In genomic region chr4:43959523-43960179, GRCm38 (mm10) we compare ENCODE assay signal across 10 mouse cellular contexts. TPM values are rescaled to one million over a fixed set of nuclear protein-coding genes. Genes with fewer than 3 reads are reported as not detected.
DNase-seq lines count a peak whose midpoint lies in the region; ATAC-seq and TF ChIP-seq lines count a peak whose summit lies in the region.
"Had no signal": no experiment of that assay in that cellular context is flagged by ENCODE, and none has a peak within 500 bp of the region (broad histone marks: within the 10 kb centered on the region; RNA-seq: fewer than 3 reads in every experiment).

No protein-coding gene starts in this region.

- no peak for TF ChIP-seq POLR2A in heart, adult 2 months (IDR thresholded peaks at IDR 0.05; ENCODE audit: insufficient read depth, low read depth, low read length)

- H3K36me3 ChIP-seq in heart, embryonic 16.5 days (ENCODE audit: control insufficient read depth, insufficient read depth), result no peaks in the 10 kb centered on the region
- H3K36me3 ChIP-seq in heart, adult 2 months (ENCODE audit: control insufficient read depth, insufficient read depth, low read length), result no peaks in the 10 kb centered on the region
- peaks cover 4% of the 10 kb centered on the region for H3K36me3 ChIP-seq in E14TG2a.4 (ENCODE audit: insufficient read depth, low read length)
- no peaks in the 10 kb centered on the region for H3K36me3 ChIP-seq in hindbrain, embryonic 13.5 days

- intact Hi-C loops in heart, adult 2 months (cut with DNase I), result loop anchor here (5.0 kb wide), 1 partner anchor 32 kb away; no protein-coding TSS in a partner anchor

- H3K79me2 ChIP-seq in heart, adult 2 months (replicated peaks; ENCODE audit: control insufficient read depth, insufficient read depth, low read length), result no peaks in the 10 kb centered on the region

- peaks cover 21% of the 10 kb centered on the region for H3K4me1 ChIP-seq in heart, embryonic 16.5 days (ENCODE audit: control insufficient read depth, insufficient read depth, low read length)
- peaks cover 5% of the 10 kb centered on the region for H3K4me1 ChIP-seq in heart, adult 2 months (ENCODE audit: control insufficient read depth, insufficient read depth, low read length)
- H3K4me1 ChIP-seq in E14TG2a.4 (replicated peaks; ENCODE audit: low read depth, low read length), result peaks cover 70% of the 10 kb centered on the region
- H3K4me1 ChIP-seq in hindbrain, embryonic 13.5 days (replicated peaks), result peaks cover 25% of the 10 kb centered on the region

- no peak for DNase-seq in heart, adult 2 months
- DNase-seq in frontal cortex, postnatal 10 days (ENCODE audit: low spot score in 2 of 2), result no peak
- DNase-seq in kidney, postnatal 4 days, result no peak
- no peak for DNase-seq in embryo, embryonic 10 days (ENCODE audit: low spot score)
- DNase-seq: thymus, postnatal 14 days had no signal

- H3K9ac ChIP-seq in heart, embryonic 16.5 days (ENCODE audit: low read length), result peak overlapping the region; percentile 30
- H3K9ac ChIP-seq in heart, adult 2 months (ENCODE audit: low read depth, low read length), result no peak overlapping the region
- H3K9ac ChIP-seq in hindbrain, embryonic 13.5 days, result no peak overlapping the region

- H3K9me3 ChIP-seq in heart, embryonic 16.5 days (replicated peaks; ENCODE audit: control insufficient read depth, low read length), result no peaks in the 10 kb centered on the region
- H3K9me3 ChIP-seq in E14TG2a.4 (ENCODE audit: low read length), result no peaks in the 10 kb centered on the region
- no peaks in the 10 kb centered on the region for H3K9me3 ChIP-seq in hindbrain, embryonic 13.5 days

- H3K4me2 ChIP-seq in heart, embryonic 16.5 days (ENCODE audit: low read depth, low read length), result peak overlapping the region; percentile 95
- peak overlapping the region; percentile 91 for H3K4me2 ChIP-seq in hindbrain, embryonic 13.5 days

- no peaks in the 10 kb centered on the region for H3K27me3 ChIP-seq in heart, embryonic 16.5 days (ENCODE audit: control insufficient read depth, insufficient read depth, low read length)
- no peaks in the 10 kb centered on the region for H3K27me3 ChIP-seq in heart, adult 2 months (ENCODE audit: control insufficient read depth, insufficient read depth, low read length)
- peaks cover 17% of the 10 kb centered on the region for H3K27me3 ChIP-seq in E14TG2a.4 (ENCODE audit: insufficient read depth, low read length)
- H3K27me3 ChIP-seq in hindbrain, embryonic 13.5 days, result peaks cover 9% of the 10 kb centered on the region; the same call in 1 of the 2 replicates

- no peak for ATAC-seq in heart, embryonic 16.5 days (replicated peaks; ENCODE audit: extremely low read depth, insufficient read depth, low FRiP score)
- no peak for ATAC-seq in hindbrain, embryonic 13.5 days (ENCODE audit: low FRiP score)
- ATAC-seq in megakaryocyte, adult 5-6 weeks (ENCODE audit: poor library complexity, severe bottlenecking), result peak; percentile 39

- no peak for TF ChIP-seq CTCF in heart, adult 2 months (IDR thresholded peaks at IDR 0.05)
- TF ChIP-seq CTCF in E14TG2a.4 (conservative IDR thresholded peaks at IDR 0.05; ENCODE audit: low read length), result no peak

- peak overlapping the region; percentile 11; the same call in 1 of the 2 replicates for H3K4me3 ChIP-seq in heart, embryonic 16.5 days (ENCODE audit: low read length)
- no peak overlapping the region for H3K4me3 ChIP-seq in heart, adult 2 months
- peak overlapping the region; percentile 48; the same call in 1 of the 2 replicates for H3K4me3 ChIP-seq in E14TG2a.4 (replicated peaks; ENCODE audit: low read length)
- H3K4me3 ChIP-seq in hindbrain, embryonic 13.5 days, result no peak overlapping the region

- TF ChIP-seq EP300 in heart, adult 2 months (IDR thresholded peaks at IDR 0.05; ENCODE audit: insufficient read depth, low read depth, low read length), result no peak

- 49% methylated on average over 9 of the region's 9 CpGs for WGBS in heart, embryonic 16.5 days
- 34% methylated on average over 9 of the region's 9 CpGs for WGBS in heart, adult 2 months
- WGBS in hindbrain, embryonic 13.5 days, result 67% methylated on average over 9 of the region's 9 CpGs

- H3K27ac ChIP-seq in heart, embryonic 16.5 days (ENCODE audit: low read length), result no peak overlapping the region
- H3K27ac ChIP-seq in heart, adult 2 months, result no peak overlapping the region
- H3K27ac ChIP-seq in hindbrain, embryonic 13.5 days, result no peak overlapping the region

RNA-seq across cellular contexts. Expression of gene Glipr2, which starts 2.5 kb away (rescaled TPM):
- polyA plus RNA-seq in heart, embryonic 16.5 days (2015; fragmentation: Nextera tagmentation; extraction: Ambion mirVana), result 51.4 and 53.7 TPM in 2 replicates
- total RNA-seq in heart, adult 2 months (2021), result 1 to 10 TPM; 2.1 to 5.3 TPM
- 5.2 and 6.9 TPM in 2 replicates for polyA plus RNA-seq in heart, adult 2 months (2012; rRNA removed)
- 48.5 TPM in 2 replicates for polyA plus RNA-seq in hindbrain, embryonic 13.5 days (2015; fragmentation: Nextera tagmentation; extraction: Ambion mirVana)
- total RNA-seq in megakaryocyte, adult 5-6 weeks (2015), result 147 and 149 TPM in 2 replicates
- 224 and 228 TPM in 2 replicates for total RNA-seq in megakaryocyte, adult 5-6 weeks (2017)

RNA-seq across cellular contexts. Expression of gene Ccin, which starts 23.6 kb away (rescaled TPM):
- polyA plus RNA-seq in heart, embryonic 16.5 days (2015; fragmentation: Nextera tagmentation; extraction: Ambion mirVana), result not detected in 2 replicates
- not detected for total RNA-seq in heart, adult 2 months (2021)
- 0.15 and 0.16 TPM in 2 replicates for polyA plus RNA-seq in heart, adult 2 months (2012; rRNA removed)
- polyA plus RNA-seq in hindbrain, embryonic 13.5 days (2015; fragmentation: Nextera tagmentation; extraction: Ambion mirVana), result not detected in 2 replicates
- total RNA-seq in megakaryocyte, adult 5-6 weeks (2015), result 0.09 TPM in 1 of 2 replicates, not detected in the other
- total RNA-seq in megakaryocyte, adult 5-6 weeks (2017), result 0.26 and 0.37 TPM in 2 replicates
- total RNA-seq: gastrocnemius, adult 18-20 months had no signal

RNA-seq across cellular contexts. Expression of gene Clta, which starts 44.6 kb away (rescaled TPM):
- polyA plus RNA-seq in heart, embryonic 16.5 days (2015; fragmentation: Nextera tagmentation; extraction: Ambion mirVana), result 134 and 150 TPM in 2 replicates
- total RNA-seq in heart, adult 2 months (2021), result 10 to 100 TPM; 75.8 to 78.6 TPM
- 64.6 and 68.4 TPM in 2 replicates for polyA plus RNA-seq in heart, adult 2 months (2012; rRNA removed)
- 320 and 330 TPM in 2 replicates for polyA plus RNA-seq in hindbrain, embryonic 13.5 days (2015; fragmentation: Nextera tagmentation; extraction: Ambion mirVana)
- 387 and 421 TPM in 2 replicates for total RNA-seq in megakaryocyte, adult 5-6 weeks (2015)
- total RNA-seq in megakaryocyte, adult 5-6 weeks (2017), result 615 and 637 TPM in 2 replicates

Comparison
In these comparisons a context has a peak if more than half of its experiments do, and no peak if none do; other contexts are left out.
1. H3K4me3 ChIP-seq: peak in heart, embryonic 16.5 days (single experiment) and E14TG2a.4 (single experiment); none in heart, adult 2 months (single experiment) and hindbrain, embryonic 13.5 days (single experiment).